Mouse (Mus musculus) C2C12 (cell line): Measurements from ENCODE around the gene Dlgap1.

Experiments
- CTCF ChIP-seq: IDR thresholded peaks from one replicate; pipeline ENCODE4 v1.5.1; 2011; ENCODE audit not compliant: control insufficient read depth, insufficient read depth, insufficient read length
- MAX ChIP-seq: IDR thresholded peaks from one replicate; pipeline ENCODE4 v1.6.1; 2011; ENCODE audit warnings: mild to moderate bottlenecking, control low read depth

GRCm38 (mm10) chr17:70751676-70752075 is 782.8 kb downstream of the Dlgap1 start:
- TF ChIP-seq CTCF (no peak), MAX (no peak)
